26 mouse cellular contexts compared by ENCODE assay signal in the genomic region with DNA sequence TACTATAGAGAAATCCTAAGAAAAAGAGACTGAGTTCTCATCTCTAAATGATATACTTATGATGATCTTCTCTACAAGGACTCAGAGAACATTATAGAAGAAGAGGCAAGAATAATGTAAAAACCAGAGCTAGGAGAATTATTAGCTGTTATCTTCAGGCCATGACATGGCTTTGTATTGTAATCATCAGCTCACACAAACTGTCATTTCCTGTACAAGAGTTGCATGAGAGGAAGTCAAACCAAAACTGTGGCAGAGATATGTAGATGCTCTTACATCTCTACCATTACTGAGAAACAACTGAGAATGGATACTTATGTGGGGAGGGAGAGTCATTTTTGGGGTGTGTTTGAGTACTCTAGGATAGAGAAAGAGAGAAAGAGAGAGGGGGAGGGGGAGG.
"Had no signal": no experiment of that assay in that cellular context is flagged by ENCODE, and none has a peak within 500 bp of the region (broad histone marks: within the 10 kb centered on the region; RNA-seq: fewer than 3 reads in every experiment).

No protein-coding gene starts in this region.

- H3K4me1 ChIP-seq: embryonic facial prominence, embryonic 10.5 days; embryonic facial prominence, embryonic 12.5 days; embryonic facial prominence, embryonic 13.5 days; embryonic facial prominence, embryonic 15.5 days; forebrain, embryonic 10.5 days; forebrain, embryonic 12.5 days; forebrain, embryonic 13.5 days; forebrain, embryonic 15.5 days had no signal

- H3K27me3 ChIP-seq: embryonic facial prominence, embryonic 12.5 days; embryonic facial prominence, embryonic 13.5 days; embryonic facial prominence, embryonic 15.5 days; forebrain, embryonic 12.5 days; forebrain, embryonic 13.5 days; forebrain, embryonic 15.5 days had no signal

- H3K9ac ChIP-seq: embryonic facial prominence, embryonic 12.5 days; embryonic facial prominence, embryonic 13.5 days; embryonic facial prominence, embryonic 15.5 days; forebrain, embryonic 12.5 days; forebrain, embryonic 13.5 days; forebrain, embryonic 15.5 days; forebrain, postnatal 0 days had no signal

- H3K27ac ChIP-seq: embryonic facial prominence, embryonic 10.5 days; embryonic facial prominence, embryonic 12.5 days; embryonic facial prominence, embryonic 13.5 days; embryonic facial prominence, embryonic 15.5 days; forebrain, embryonic 10.5 days; forebrain, embryonic 12.5 days; forebrain, embryonic 13.5 days; forebrain, embryonic 15.5 days; gastrocnemius, adult 2 months; heart, adult 2 months had no signal

- H3K4me2 ChIP-seq: embryonic facial prominence, embryonic 12.5 days; embryonic facial prominence, embryonic 13.5 days; embryonic facial prominence, embryonic 15.5 days; forebrain, embryonic 12.5 days; forebrain, embryonic 13.5 days; forebrain, embryonic 15.5 days had no signal

- DNase-seq: cerebellum, adult 9-11 months; cerebellum, postnatal 10 days; cerebellum, postnatal 14 days; cerebellum, postnatal 25 days; cerebellum, postnatal 36 days; embryo, embryonic 11 days; forebrain, postnatal 0 days; gastrocnemius, adult 2 months; gastrocnemius, postnatal 10 days; gastrocnemius, postnatal 14 days; gastrocnemius, postnatal 25 days; gastrocnemius, postnatal 36 days; heart, adult 11 months; heart, adult 18-20 months; heart, adult 2 months had no signal

- H3K9me3 ChIP-seq: embryonic facial prominence, embryonic 10.5 days; embryonic facial prominence, embryonic 12.5 days; embryonic facial prominence, embryonic 13.5 days; embryonic facial prominence, embryonic 15.5 days; forebrain, embryonic 10.5 days; forebrain, embryonic 12.5 days; forebrain, embryonic 13.5 days; forebrain, embryonic 15.5 days had no signal

- H3K36me3 ChIP-seq: embryonic facial prominence, embryonic 10.5 days; embryonic facial prominence, embryonic 12.5 days; embryonic facial prominence, embryonic 13.5 days; embryonic facial prominence, embryonic 15.5 days; forebrain, embryonic 10.5 days; forebrain, embryonic 12.5 days; forebrain, embryonic 15.5 days had no signal

- ATAC-seq: forebrain, embryonic 13.5 days; forebrain, embryonic 14.5 days; forebrain, embryonic 15.5 days; forebrain, embryonic 16.5 days; forebrain, postnatal 0 days had no signal

- H3K4me3 ChIP-seq: embryonic facial prominence, embryonic 10.5 days; embryonic facial prominence, embryonic 12.5 days; embryonic facial prominence, embryonic 13.5 days; embryonic facial prominence, embryonic 15.5 days; erythroblast, embryonic 14.5 days; forebrain, embryonic 10.5 days; forebrain, embryonic 12.5 days; forebrain, embryonic 13.5 days; forebrain, embryonic 15.5 days; gastrocnemius, adult 2 months; heart, adult 2 months had no signal
